Mouse (Mus musculus) splenic B cell, adult 2 months (primary cell): Measurements from ENCODE around the gene Gm14435.
"Not testable (repeated sequence)": the region's sequence is repeated elsewhere in the genome, so short reads cannot be mapped to it uniquely, and the experiment has no call there.

Experiments
- DNase-seq: peaks from one replicate; pipeline ENCODE4 v3.0.0-alpha.2; 2011; ENCODE audit warnings: low read depth, low spot score
- H3K27me3 ChIP-seq: 2 replicates; pipeline ENCODE4 v1.6.1; 2012; ENCODE audit warnings: mild to moderate bottlenecking, low read length, moderate library complexity, mixed read lengths; ENCODE audit not compliant: control insufficient read depth, poor library complexity, insufficient read depth, severe bottlenecking
- H3K36me3 ChIP-seq: 2 replicates; pipeline ENCODE4 v1.6.1; 2012; ENCODE audit warnings: mild to moderate bottlenecking, low read length, moderate library complexity, mixed read lengths; ENCODE audit not compliant: control insufficient read depth, poor library complexity, insufficient read depth, severe bottlenecking

The Gm14435 gene

GRCm38 (mm10) chr2:176423294-176423693, at the start of gene Gm14435:
TSS of gene Gm14435 (plus strand) at chr2:176423594.
- not testable (repeated sequence) for DNase-seq, H3K27me3 ChIP-seq, H3K36me3 ChIP-seq
